Mouse (Mus musculus) MEL (cell line): Measurements from ENCODE around the gene Upk2.

Experiments
- CHD1 ChIP-seq: IDR thresholded peaks from 2 replicates; pipeline ENCODE4 v1.6.1; 2012; ENCODE audit warnings: low read depth, mild to moderate bottlenecking, inconsistent platforms, low read length, improper control_type of control experiment
- CHD2 ChIP-seq: IDR thresholded peaks from 2 replicates; pipeline ENCODE4 v1.6.1; 2011; ENCODE audit warnings: low read length, improper control_type of control experiment
- CTCF ChIP-seq, 3 experiments: IDR thresholded peaks in 2 of 3; conservative IDR thresholded peaks in 1 of 3; 2 replicates each; pipeline ENCODE4 v1.5.1; 2011 to 2012; ENCODE audit warnings: low read length in 3 of 3, low read depth in 2 of 3, mild to moderate bottlenecking in 2 of 3, improper control_type of control experiment in 1 of 3, inconsistent platforms in 1 of 3, mixed read lengths in 1 of 3, moderate library complexity in 1 of 3; ENCODE audit not compliant: control insufficient read depth in 1 of 3, insufficient read depth in 1 of 3, poor library complexity in 1 of 3, severe bottlenecking in 1 of 3
- EP300 ChIP-seq, 2 experiments: IDR thresholded peaks; 2 replicates each; pipeline ENCODE4 v1.6.1; 2011; ENCODE audit warnings: improper control_type of control experiment in 2 of 2, low read length in 2 of 2, low read depth in 1 of 2, mild to moderate bottlenecking in 1 of 2
- GATA1 ChIP-seq: IDR thresholded peaks from 2 replicates; pipeline ENCODE4 v1.6.1; 2011; ENCODE audit warnings: low read depth, low read length, improper control_type of control experiment
- MAFK ChIP-seq: IDR thresholded peaks from 2 replicates; pipeline ENCODE4 v1.6.1; 2011; ENCODE audit warnings: low read depth, mild to moderate bottlenecking, low read length, improper control_type of control experiment, borderline replicate concordance
- MYC ChIP-seq: IDR thresholded peaks from 2 replicates; pipeline ENCODE4 v1.6.1; 2011; ENCODE audit warnings: low read depth, mild to moderate bottlenecking, low read length, improper control_type of control experiment, moderate library complexity
- NRF1 ChIP-seq: IDR thresholded peaks from 2 replicates; pipeline ENCODE4 v1.6.1; 2014; ENCODE audit warnings: low read depth, mild to moderate bottlenecking, inconsistent platforms, low read length, improper control_type of control experiment, moderate library complexity; ENCODE audit not compliant: poor library complexity, insufficient read depth, severe bottlenecking
- POLR2A ChIP-seq, 2 experiments: IDR thresholded peaks; 2 replicates each; pipeline ENCODE4 v1.6.1; 2011 to 2012; ENCODE audit warnings: low read length in 2 of 2, mild to moderate bottlenecking in 2 of 2, control low read depth in 1 of 2, improper control_type of control experiment in 1 of 2, low read depth in 1 of 2, moderate library complexity in 1 of 2; ENCODE audit not compliant: control insufficient read depth in 1 of 2, insufficient read depth in 1 of 2, poor library complexity in 1 of 2
- TCF12 ChIP-seq: IDR thresholded peaks from 2 replicates; pipeline ENCODE4 v1.6.1; 2014; ENCODE audit warnings: low read depth, mild to moderate bottlenecking, inconsistent platforms, low read length, improper control_type of control experiment, moderate library complexity
- ZC3H11A ChIP-seq: IDR thresholded peaks from 2 replicates; pipeline ENCODE4 v1.6.1; 2012; ENCODE audit warnings: low read depth, mild to moderate bottlenecking, inconsistent platforms, low read length, improper control_type of control experiment
- ZMIZ1 ChIP-seq: IDR thresholded peaks from 2 replicates; pipeline ENCODE4 v1.6.1; 2012; ENCODE audit warnings: low read depth, mild to moderate bottlenecking, inconsistent platforms, low read length, improper control_type of control experiment, moderate library complexity
- ZNF384 ChIP-seq: IDR thresholded peaks from 2 replicates; pipeline ENCODE4 v1.6.1; 2012; ENCODE audit warnings: low read depth, mild to moderate bottlenecking, inconsistent platforms, low read length, improper control_type of control experiment

- TF ChIP-seq CTCF (IDR thresholded peaks at IDR 0.05 in 2 of 3, conservative IDR thresholded peaks at IDR 0.05 in 1 of 3; ENCODE audit: control insufficient read depth in 1 of 3, insufficient read depth in 1 of 3, low read depth in 2 of 3, low read length in 3 of 3, poor library complexity in 1 of 3, severe bottlenecking in 1 of 3) (no peak), POLR2A (IDR thresholded peaks at IDR 0.05; ENCODE audit: control insufficient read depth in 1 of 2, insufficient read depth in 1 of 2, low read depth in 1 of 2, low read length in 2 of 2, poor library complexity in 1 of 2) (no peak), NRF1 (no peak), ZNF384 (no peak), CHD2 (no peak), CHD1 (no peak), ZMIZ1 (no peak), ZC3H11A (no peak), MAFK (no peak), TCF12 (no peak), GATA1 (no peak), EP300 (IDR thresholded peaks at IDR 0.05; ENCODE audit: low read depth in 1 of 2, low read length in 2 of 2) (no peak), MYC (no peak)
Measured at GRCm38 (mm10) chr9:44499356-44500162, 44.8 kb upstream of the Upk2 start.
